Mouse (Mus musculus) spleen, postnatal 36 days (tissue): ENCODE data around the gene Scaf1.
A peak's percentile ranks its signal among the peaks of the same experiment; 100 is the strongest.
"Not testable (repeated sequence)": the region's sequence is repeated elsewhere in the genome, so short reads cannot be mapped to it uniquely, and the experiment has no call there.

Experiments
- DNase-seq, 2 experiments: peaks; one replicate each; pipeline ENCODE4 v3.0.0; 2022; ENCODE audit warnings: low spot score in 2 of 2, mixed read lengths in 1 of 2

The Scaf1 gene

GRCm38 (mm10) chr7:45045741-45046140 is 29.6 kb upstream of the Scaf1 start:
- no peak for DNase-seq

- no peak for DNase-seq
These were observed 27.1 kb upstream of the Scaf1 start for GRCm38 (mm10) chr7:45043307-45043706.

DNA sequence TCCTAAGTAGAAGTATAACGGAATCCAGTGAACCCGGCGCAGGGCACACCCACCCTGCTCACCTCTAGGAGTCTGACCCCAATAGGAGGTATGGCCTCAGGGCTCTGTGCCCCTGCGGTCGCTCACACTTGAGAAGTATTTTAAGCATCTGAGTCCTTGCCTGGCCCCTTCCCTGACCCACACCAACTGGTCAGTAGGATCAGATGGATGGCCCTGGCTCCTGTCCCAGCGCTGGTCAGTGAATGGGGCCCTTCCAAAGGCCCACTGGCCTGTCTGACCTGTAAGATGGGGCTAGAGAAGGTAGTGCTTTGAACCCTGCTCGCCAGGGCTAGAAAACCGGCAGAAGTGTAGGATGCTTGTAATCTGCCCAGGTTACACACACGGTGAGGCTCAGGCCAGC is 24.7 kb upstream of the Scaf1 start:
- DNase-seq, result no peak

DNA sequence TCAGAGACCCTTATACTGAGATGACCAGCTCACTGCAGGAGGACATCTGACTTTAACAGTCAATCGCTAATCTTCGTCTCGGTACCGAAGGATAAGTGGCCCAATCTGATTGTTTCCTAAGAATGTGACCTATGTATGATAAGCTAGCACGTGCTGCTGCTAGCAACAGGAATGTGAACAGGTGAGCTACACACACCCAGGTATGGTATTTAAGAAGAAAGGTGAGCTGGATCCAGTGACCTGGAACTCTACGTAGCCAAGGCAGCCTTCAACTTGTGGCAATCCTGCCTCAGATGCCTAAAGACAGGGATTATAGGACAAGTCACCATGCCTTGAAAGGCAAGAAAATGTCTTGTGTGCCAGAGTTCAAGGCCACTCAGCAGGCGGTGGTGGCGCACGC is 22.2 kb upstream of the Scaf1 start:
- no peak for DNase-seq

DNA sequence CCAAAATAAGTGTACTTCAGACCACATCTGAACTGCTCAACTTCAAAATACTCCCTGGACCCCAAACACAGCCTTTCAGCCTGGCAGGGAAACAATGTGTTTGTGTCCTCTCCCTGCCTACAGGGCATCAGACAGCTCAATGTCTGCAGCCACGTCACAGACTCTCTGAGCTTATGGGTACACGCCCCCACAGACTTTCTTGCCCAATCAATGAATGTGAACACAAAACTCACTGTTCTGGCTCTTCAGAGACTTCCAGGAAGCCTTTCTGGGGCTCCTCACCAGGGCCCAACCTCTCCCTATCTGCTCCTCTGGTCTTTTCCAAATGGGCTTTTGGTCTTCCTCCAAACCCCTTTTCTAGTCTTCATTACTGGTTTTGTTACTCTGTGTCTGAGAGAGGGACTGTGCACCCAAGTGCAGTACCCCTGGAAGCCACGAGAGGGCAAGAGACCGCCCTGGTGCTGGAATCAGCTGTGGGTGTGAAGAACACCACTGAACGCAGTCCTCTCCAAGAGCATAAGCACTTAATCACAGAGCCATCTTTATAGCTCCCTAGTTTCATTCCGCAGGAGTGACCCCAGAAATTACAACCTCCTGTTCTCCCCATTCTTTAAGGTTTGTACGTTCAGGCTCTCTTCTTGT is 21.7 kb upstream of the Scaf1 start:
- peak; percentile 57 to 58 for DNase-seq

GRCm38 (mm10) chr7:45036702-45037101 is 20.5 kb upstream of the Scaf1 start:
- DNase-seq, result no peak

- no peak for DNase-seq
These were observed 19.5 kb upstream of the Scaf1 start for GRCm38 (mm10) chr7:45035631-45036030.

DNA sequence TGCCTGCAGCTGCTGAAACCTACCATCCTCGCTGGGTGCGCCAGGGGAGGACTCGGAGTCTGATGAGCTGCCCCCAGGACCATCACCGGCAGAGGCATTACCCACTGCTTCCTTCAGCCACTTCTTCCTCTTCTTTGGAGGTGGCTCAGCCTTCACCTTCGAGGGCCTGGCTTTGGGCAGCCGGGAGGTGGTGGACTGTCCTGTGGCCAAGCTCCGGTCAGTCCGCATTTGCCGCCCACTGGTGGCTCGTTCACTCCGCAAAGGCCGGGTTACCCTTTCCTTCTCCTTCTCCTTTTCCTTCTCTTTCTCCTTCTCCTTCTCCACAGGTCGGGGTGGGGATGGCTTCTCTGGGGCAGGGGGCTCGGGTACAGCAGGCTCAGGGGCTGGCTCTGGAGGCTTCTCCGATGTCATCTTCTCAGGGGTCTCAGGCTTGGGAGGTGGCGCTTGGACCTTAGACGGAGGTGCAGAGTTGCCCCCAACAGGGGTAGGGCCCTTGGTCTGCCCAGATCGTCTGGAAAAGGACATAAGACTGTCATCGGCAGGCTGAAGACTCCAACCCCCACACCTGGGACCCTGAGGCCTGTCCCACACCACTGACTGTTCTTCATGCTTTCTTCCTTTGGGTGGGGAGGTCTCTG is 17.7 kb upstream of the Scaf1 start:
- DNase-seq, result no peak

- no peak for DNase-seq
These were observed 14.7 kb upstream of the Scaf1 start for GRCm38 (mm10) chr7:45030857-45031256.

DNA sequence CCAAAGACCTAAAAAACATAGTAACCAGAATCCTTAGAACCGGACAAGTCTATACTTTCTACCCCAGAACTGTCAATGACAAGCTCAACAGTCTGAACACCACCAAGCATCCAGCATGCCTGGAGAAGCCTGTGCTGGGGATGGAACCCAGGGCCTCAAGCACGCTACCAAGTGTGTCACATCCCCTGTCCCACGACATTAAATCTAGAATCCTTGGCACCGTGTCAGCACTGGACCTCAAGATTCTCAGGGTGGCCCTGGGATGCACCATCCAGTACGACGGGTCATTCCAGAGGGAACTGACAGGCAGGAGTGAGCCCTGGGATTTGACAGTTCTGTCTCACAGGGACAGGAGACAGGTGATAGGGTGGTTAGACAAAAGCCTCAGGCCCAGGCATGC is 13.8 kb upstream of the Scaf1 start:
- DNase-seq, result no peak

DNA sequence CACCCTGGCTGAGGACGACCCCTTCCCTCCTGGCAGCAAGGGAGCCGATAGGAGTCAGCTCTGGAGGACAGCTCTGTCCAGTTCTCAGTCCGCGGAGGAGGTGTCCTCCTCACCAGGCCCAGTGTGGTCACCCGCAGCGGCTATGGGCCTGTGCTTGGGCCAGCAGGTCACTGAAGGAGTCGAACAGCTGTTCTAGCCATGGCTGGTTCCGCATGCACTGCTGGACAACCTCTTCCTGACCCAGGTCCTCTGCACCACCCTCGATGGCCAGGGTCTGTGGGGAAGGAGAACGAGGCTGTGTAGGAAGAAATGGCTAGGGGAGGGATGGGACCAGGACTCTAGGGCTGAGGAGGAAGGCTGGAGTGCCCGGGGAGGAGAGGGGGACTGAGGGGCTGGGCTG is 12.2 kb upstream of the Scaf1 start:
- no peak for DNase-seq

DNA sequence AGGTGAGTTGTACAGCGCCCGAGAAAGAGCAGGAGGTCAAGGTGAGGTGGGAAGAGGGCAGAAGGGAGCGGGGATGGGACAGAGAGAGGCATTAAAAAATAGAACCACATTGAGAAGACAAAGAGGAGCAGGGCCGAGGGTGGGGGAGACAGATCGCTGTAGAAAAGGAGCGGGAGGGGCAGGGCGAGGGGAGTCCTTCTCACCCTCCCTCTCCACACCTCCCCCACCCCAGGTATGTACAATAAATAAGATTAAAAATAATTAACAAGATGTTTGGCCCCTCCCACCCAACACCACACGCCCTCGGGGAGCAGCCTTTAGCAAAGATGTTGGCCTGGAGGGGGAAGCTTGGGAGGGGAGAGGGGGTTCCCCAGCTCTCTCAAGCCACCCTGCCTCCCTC is 11.6 kb upstream of the Scaf1 start:
- no peak for DNase-seq

DNA sequence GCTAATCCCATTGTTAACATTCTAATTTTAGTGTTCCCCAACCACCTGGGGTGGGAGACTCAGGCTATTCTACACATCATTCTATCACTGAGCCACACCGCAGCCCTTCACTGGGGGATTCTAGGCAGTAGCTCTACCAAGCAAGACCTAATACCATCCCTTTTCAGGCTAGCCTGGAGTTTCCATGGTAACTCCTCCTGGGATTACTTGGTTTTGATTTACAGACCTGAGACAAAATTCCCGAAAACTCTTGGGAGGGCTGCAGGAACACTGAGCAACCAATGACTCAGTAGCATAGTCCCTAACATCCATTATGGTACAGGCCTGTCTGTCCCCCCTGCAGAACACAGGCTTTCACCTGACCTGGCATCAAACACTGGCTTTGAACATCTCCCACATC is 10.1 kb upstream of the Scaf1 start:
- no peak for DNase-seq

DNA sequence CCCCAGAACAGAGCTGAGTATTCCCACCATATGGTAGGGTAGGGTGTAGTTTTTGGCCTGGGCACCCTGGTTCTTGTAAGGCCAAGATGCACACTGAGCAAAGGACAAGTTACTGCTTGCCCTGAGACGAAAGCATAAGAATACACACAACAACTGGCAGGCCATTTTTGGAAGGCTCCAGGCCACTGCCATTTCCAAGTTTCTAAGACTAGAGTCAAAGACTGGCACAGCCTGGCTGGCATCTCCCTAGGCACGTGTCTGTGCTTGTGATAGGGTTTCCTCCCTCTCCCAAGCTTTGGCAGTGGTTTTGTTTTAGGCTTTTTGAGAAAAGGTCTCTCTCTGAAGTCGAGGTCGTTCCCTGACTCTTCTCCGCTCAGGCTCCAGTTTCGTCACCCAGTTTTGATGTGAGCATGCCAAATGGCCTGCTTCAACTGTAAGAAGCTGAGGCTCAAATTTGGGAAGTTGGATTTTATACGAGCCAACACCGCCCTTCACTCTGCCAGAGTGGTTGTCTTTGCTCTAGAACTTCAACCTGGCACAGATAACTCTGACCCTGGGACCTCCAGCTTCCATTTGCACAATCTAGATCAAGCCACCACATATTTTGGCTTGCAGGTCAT is 9.5 kb upstream of the Scaf1 start:
- DNase-seq, result no peak

DNA sequence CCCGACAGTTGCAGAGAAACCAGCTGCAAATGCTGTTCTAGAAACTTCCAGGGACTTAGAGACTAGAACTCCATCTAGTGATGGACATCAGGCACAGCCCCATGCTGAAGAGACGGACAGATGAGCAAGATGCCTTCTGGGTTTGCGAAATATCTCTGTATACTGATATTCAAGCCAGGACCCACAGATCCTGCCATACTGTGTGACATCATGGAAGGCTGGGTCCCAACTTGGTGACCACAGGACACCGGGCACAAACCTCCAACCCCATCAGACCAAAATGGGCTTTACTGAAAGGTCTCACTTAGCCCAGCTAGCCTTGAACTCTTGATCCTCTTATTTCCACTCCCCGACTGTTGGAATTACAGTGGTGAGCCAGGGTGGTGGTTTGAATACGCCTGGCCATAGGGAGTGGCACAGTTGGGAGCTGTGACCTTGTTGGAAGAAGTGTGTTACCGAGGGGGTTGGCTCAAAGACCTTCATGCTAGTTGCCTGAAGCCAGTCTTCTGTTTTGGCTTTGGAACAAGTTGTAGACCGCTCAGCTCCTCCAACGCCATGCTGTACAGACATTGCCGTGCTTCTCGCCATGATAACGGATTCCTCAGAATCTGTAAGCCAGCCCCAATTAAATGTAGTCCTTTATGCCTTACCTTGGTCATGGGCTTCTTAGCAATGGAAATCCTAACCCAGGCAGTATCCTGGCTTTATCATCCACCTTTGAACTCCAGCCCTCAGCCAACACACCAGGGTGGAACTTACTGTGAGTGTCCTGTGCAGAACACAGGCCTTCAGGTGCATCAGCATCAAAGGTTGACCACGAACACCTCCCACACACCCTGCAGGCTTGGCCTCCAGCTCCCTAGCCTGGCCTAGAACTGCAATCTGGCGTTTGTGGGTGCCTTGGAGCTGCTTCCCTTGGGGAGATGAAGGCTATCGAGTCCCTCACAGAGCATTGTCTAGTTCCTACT is 8.4 kb upstream of the Scaf1 start:
- no peak for DNase-seq

DNA sequence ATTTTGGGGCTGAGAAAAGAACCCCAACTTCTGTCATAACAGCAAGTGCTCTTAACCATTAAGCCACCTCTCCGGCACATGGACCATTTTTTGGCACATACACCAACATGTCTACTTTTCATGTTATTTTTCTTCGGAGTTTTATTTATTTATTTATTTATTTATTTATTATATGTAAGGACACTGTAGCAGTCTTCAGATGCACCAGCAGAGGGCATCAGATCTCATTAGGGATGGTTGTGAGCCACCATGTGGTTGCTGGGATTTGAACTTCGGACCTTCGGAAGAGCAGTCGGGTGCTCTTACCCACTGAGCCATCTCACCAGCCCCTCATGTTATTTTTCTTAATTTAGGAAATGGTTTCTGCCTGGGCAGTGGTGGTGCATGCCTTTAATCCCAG is 7.5 kb upstream of the Scaf1 start:
- DNase-seq, result not testable (repeated sequence)

GRCm38 (mm10) chr7:45020225-45020624 is 4.1 kb upstream of the Scaf1 start:
- no peak for DNase-seq

DNA sequence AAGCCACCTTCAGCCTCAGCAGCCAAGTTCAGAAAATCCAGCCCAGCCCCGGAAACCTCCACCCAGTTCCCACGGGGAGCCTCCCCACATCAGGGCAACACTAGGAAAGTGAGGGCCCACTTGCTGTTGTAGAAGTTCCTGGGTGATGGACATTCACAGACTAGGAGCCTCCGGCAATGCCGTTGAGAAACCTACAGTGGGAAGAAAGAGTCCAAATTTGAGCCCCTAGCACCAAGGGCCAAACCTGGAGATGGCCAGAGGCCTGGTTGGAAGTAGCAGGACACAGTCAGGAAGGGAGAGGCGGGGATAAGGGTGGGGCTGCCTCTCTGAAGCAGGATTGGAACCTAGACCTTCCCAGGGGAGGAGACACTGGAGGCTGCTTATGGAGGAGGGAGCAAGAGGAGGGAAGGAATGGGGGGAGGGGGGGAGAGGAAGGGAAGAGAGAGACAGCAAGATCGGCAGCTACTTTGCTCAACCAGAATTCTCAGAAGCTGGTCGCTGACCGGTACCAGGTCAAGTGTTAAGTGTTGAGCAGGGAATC is 2.9 kb upstream of the Scaf1 start:
- DNase-seq, result no peak

GRCm38 (mm10) chr7:45017242-45018061 is 1.3 kb upstream of the Scaf1 start, which contains the start of gene Rras:
TSS of gene Rras (plus strand) at chr7:45017961.
- peak; percentile 98 to 99 for DNase-seq

GRCm38 (mm10) chr7:45016761-45017160 is 598 bp upstream of the Scaf1 start:
- DNase-seq, result no peak
